Comparison of ENCODE assay signal across 12 mouse cellular contexts in the genomic region with DNA sequence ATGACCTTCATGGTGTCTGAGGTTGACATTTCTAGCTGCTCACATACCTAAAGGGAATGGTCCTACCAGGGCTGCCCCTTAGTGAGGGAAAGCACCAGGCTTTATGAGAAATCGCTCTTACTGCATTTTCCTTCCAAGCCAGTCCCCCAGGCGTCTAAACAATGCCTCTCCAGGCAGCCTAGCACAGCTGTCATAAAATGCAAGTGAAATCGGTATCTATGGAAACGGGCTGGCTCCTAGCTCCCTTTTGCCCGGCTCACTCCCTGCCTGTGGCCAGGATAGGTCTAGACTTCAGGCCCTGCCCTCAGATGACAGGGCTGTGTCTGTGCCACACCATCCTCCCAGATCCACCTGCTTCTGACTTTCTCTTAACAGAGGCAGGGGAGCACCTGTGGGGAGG. TPM values are rescaled to one million over a fixed set of nuclear protein-coding genes. Genes with fewer than 3 reads are reported as not detected.
DNase-seq lines count a peak whose midpoint lies in the region; ATAC-seq and TF ChIP-seq lines count a peak whose summit lies in the region.
"Had no signal": no experiment of that assay in that cellular context is flagged by ENCODE, and none has a peak within 500 bp of the region (broad histone marks: within the 10 kb centered on the region; RNA-seq: fewer than 3 reads in every experiment).

No protein-coding gene starts in this region.

- no peak; the same call in 1 of the 2 replicates for TF ChIP-seq CTCF in midbrain, postnatal 0 days (IDR thresholded peaks at IDR 0.05)

- H3K9ac ChIP-seq in heart, embryonic 13.5 days: 0 out of 2 replicates have a peak overlapping the region, but pooled peaks have one; percentile 6
- no peak overlapping the region for H3K9ac ChIP-seq in heart, embryonic 12.5 days
- no peak overlapping the region for H3K9ac ChIP-seq in hindbrain, embryonic 15.5 days
- H3K9ac ChIP-seq in midbrain, postnatal 0 days (replicated peaks; ENCODE audit: low read length, poor library complexity, severe bottlenecking): no peak overlapping the region
- H3K9ac ChIP-seq in liver, embryonic 11.5 days (ENCODE audit: low read depth, low read length): no peak overlapping the region

- H3K4me2 ChIP-seq in heart, embryonic 13.5 days: no peak overlapping the region
- no peak overlapping the region for H3K4me2 ChIP-seq in heart, embryonic 12.5 days
- H3K4me2 ChIP-seq in hindbrain, embryonic 15.5 days: peak overlapping the region; percentile 9; the same call in 1 of the 2 replicates
- no peak overlapping the region for H3K4me2 ChIP-seq in midbrain, postnatal 0 days (ENCODE audit: low read depth, low read length, poor library complexity, severe bottlenecking)
- no peak overlapping the region for H3K4me2 ChIP-seq in liver, embryonic 11.5 days

- peaks cover 12% of the 10 kb centered on the region; the same call in 1 of the 2 replicates for H3K4me1 ChIP-seq in heart, embryonic 13.5 days
- H3K4me1 ChIP-seq in heart, embryonic 12.5 days (replicated peaks): peaks cover 12% of the 10 kb centered on the region; the same call in 1 of the 2 replicates
- H3K4me1 ChIP-seq in hindbrain, embryonic 15.5 days (replicated peaks): peaks cover 22% of the 10 kb centered on the region
- H3K4me1 ChIP-seq in midbrain, postnatal 0 days (ENCODE audit: insufficient read depth, low read length): peaks cover 3% of the 10 kb centered on the region; the same call in 1 of the 2 replicates
- no peaks in the 10 kb centered on the region for H3K4me1 ChIP-seq in liver, embryonic 11.5 days (replicated peaks; ENCODE audit: control insufficient read depth, insufficient read depth, low read length)

- no peak overlapping the region for H3K27ac ChIP-seq in heart, embryonic 13.5 days (replicated peaks)
- H3K27ac ChIP-seq in heart, embryonic 12.5 days (ENCODE audit: poor library complexity, severe bottlenecking): no peak overlapping the region
- H3K27ac ChIP-seq in hindbrain, embryonic 15.5 days (replicated peaks): peak overlapping the region; percentile 28; the same call in 1 of the 2 replicates
- peak overlapping the region; percentile 26; the same call in 1 of the 2 replicates for H3K27ac ChIP-seq in midbrain, postnatal 0 days (ENCODE audit: low read depth, low read length)
- no peak overlapping the region for H3K27ac ChIP-seq in liver, embryonic 11.5 days (ENCODE audit: low read depth, low read length)
- H3K27ac ChIP-seq: kidney, postnatal 0 days had no signal

- WGBS in heart, embryonic 13.5 days: 39% methylated on average over 5 of the region's 5 CpGs
- 56% methylated on average over 5 of the region's 5 CpGs for WGBS in heart, embryonic 12.5 days
- WGBS in hindbrain, embryonic 15.5 days: 4% methylated on average over 5 of the region's 5 CpGs
- 8% methylated on average over 5 of the region's 5 CpGs for WGBS in midbrain, postnatal 0 days
- WGBS in liver, embryonic 11.5 days: 32% methylated on average over 5 of the region's 5 CpGs

- no peak for ATAC-seq in heart, embryonic 13.5 days (ENCODE audit: extremely low read depth, insufficient number of reproducible peaks, low FRiP score, low TSS enrichment)
- ATAC-seq in heart, embryonic 12.5 days (ENCODE audit: insufficient number of reproducible peaks, low FRiP score): no peak
- ATAC-seq in hindbrain, embryonic 15.5 days (ENCODE audit: low FRiP score, low read depth): peak; percentile 80
- peak; percentile 72 for ATAC-seq in midbrain, postnatal 0 days (ENCODE audit: low FRiP score)
- no peak for ATAC-seq in liver, embryonic 11.5 days (replicated peaks; ENCODE audit: low FRiP score)
- ATAC-seq: lung, postnatal 0 days had no signal

- intact Hi-C loops in heart, postnatal 10 days (cut with DNase I): loop anchor here (2.0 to 5.0 kb wide), 2 partner anchors 139 to 650 kb away; no protein-coding TSS in a partner anchor

- H3K27me3 ChIP-seq in heart, embryonic 13.5 days (replicated peaks): peaks cover 42% of the 10 kb centered on the region
- H3K27me3 ChIP-seq in heart, embryonic 12.5 days (replicated peaks): peaks cover 28% of the 10 kb centered on the region
- 0 out of 2 replicates have a peak, but pooled peaks cover 5% of the 10 kb centered on the region for H3K27me3 ChIP-seq in hindbrain, embryonic 15.5 days
- no peaks in the 10 kb centered on the region for H3K27me3 ChIP-seq in midbrain, postnatal 0 days (ENCODE audit: insufficient read depth, low read length)
- H3K27me3 ChIP-seq in liver, embryonic 11.5 days (replicated peaks; ENCODE audit: control insufficient read depth, insufficient read depth, low read length): no peaks in the 10 kb centered on the region; the same call in 1 of the 2 replicates

- peak; percentile 60 for DNase-seq in ZHBTc4 (ENCODE audit: low read depth, low spot score)
- DNase-seq in midbrain, postnatal 0 days (ENCODE audit: low spot score): peak; percentile 73
- DNase-seq in liver, embryonic 11.5 days (ENCODE audit: low spot score): no peak
- no peak for DNase-seq in heart, postnatal 10 days
- DNase-seq in cerebellum, postnatal 36 days: no peak
- DNase-seq: adrenal gland, postnatal 10 days; spleen, adult 18-20 months had no signal

- no peak overlapping the region for H3K4me3 ChIP-seq in heart, embryonic 13.5 days
- H3K4me3 ChIP-seq in heart, embryonic 12.5 days: no peak overlapping the region
- no peak overlapping the region for H3K4me3 ChIP-seq in hindbrain, embryonic 15.5 days
- H3K4me3 ChIP-seq in midbrain, postnatal 0 days (ENCODE audit: low read depth, low read length): no peak overlapping the region
- no peak overlapping the region for H3K4me3 ChIP-seq in liver, embryonic 11.5 days (ENCODE audit: low read depth, low read length)

- no peaks in the 10 kb centered on the region for H3K9me3 ChIP-seq in heart, embryonic 13.5 days
- no peaks in the 10 kb centered on the region for H3K9me3 ChIP-seq in heart, embryonic 12.5 days (replicated peaks)
- H3K9me3 ChIP-seq in hindbrain, embryonic 15.5 days: no peaks in the 10 kb centered on the region
- H3K9me3 ChIP-seq in midbrain, postnatal 0 days (ENCODE audit: low read length): no peaks in the 10 kb centered on the region
- no peaks in the 10 kb centered on the region for H3K9me3 ChIP-seq in liver, embryonic 11.5 days (ENCODE audit: control insufficient read depth, low read length)

- no peaks in the 10 kb centered on the region for H3K36me3 ChIP-seq in heart, embryonic 13.5 days
- no peaks in the 10 kb centered on the region for H3K36me3 ChIP-seq in heart, embryonic 12.5 days
- no peaks in the 10 kb centered on the region for H3K36me3 ChIP-seq in hindbrain, embryonic 15.5 days
- no peaks in the 10 kb centered on the region for H3K36me3 ChIP-seq in midbrain, postnatal 0 days (ENCODE audit: insufficient read depth, low read length)
- H3K36me3 ChIP-seq in liver, embryonic 11.5 days (ENCODE audit: control insufficient read depth, insufficient read depth, low read length): no peaks in the 10 kb centered on the region

RNA-seq across cellular contexts. Expression of gene Gja8, which starts 11.8 kb away (rescaled TPM):
- not detected in 2 replicates for polyA plus RNA-seq in heart, embryonic 13.5 days (2015; fragmentation: Nextera tagmentation; extraction: Ambion mirVana)
- not detected in 2 replicates for polyA plus RNA-seq in heart, embryonic 12.5 days (2016; fragmentation: Nextera tagmentation; extraction: Ambion mirVana)
- polyA plus RNA-seq in hindbrain, embryonic 15.5 days (2015; fragmentation: Nextera tagmentation; extraction: Ambion mirVana): 0.03 TPM in 1 of 2 replicates, not detected in the other
- total RNA-seq in midbrain, postnatal 0 days (2014; rRNA removed): 0.05 TPM in 1 of 2 replicates, not detected in the other
- 0.02 and 0.05 TPM in 2 replicates for polyA plus RNA-seq in midbrain, postnatal 0 days (2015; fragmentation: Nextera tagmentation; extraction: Ambion mirVana)
- not detected in 2 replicates for polyA plus RNA-seq in liver, embryonic 11.5 days (2014; fragmentation: Nextera tagmentation; extraction: Ambion mirVana)
- not detected for total RNA-seq in heart, postnatal 10 days (2021)
- total RNA-seq: adrenal gland, postnatal 10 days had no signal
- polyA plus RNA-seq: lung, postnatal 0 days had no signal

RNA-seq across cellular contexts. Expression of gene Gpr89, which starts 32.5 kb away (rescaled TPM):
- 24.2 and 26.6 TPM in 2 replicates for polyA plus RNA-seq in heart, embryonic 13.5 days (2015; fragmentation: Nextera tagmentation; extraction: Ambion mirVana)
- 27.6 and 32.3 TPM in 2 replicates for polyA plus RNA-seq in heart, embryonic 12.5 days (2016; fragmentation: Nextera tagmentation; extraction: Ambion mirVana)
- polyA plus RNA-seq in hindbrain, embryonic 15.5 days (2015; fragmentation: Nextera tagmentation; extraction: Ambion mirVana): 38.5 and 41.6 TPM in 2 replicates
- 23.2 and 28.9 TPM in 2 replicates for total RNA-seq in midbrain, postnatal 0 days (2014; rRNA removed)
- polyA plus RNA-seq in midbrain, postnatal 0 days (2015; fragmentation: Nextera tagmentation; extraction: Ambion mirVana): 34.1 and 35.9 TPM in 2 replicates
- 50.2 and 53.0 TPM in 2 replicates for polyA plus RNA-seq in liver, embryonic 11.5 days (2014; fragmentation: Nextera tagmentation; extraction: Ambion mirVana)
- total RNA-seq in heart, postnatal 10 days (2021): 10 to 100 TPM; 20.5 to 23.8 TPM

RNA-seq across cellular contexts. Expression of gene Gja5, which starts 33.1 kb away (rescaled TPM):
- 113 and 126 TPM in 2 replicates for polyA plus RNA-seq in heart, embryonic 13.5 days (2015; fragmentation: Nextera tagmentation; extraction: Ambion mirVana)
- polyA plus RNA-seq in heart, embryonic 12.5 days (2016; fragmentation: Nextera tagmentation; extraction: Ambion mirVana): 150 and 151 TPM in 2 replicates
- polyA plus RNA-seq in hindbrain, embryonic 15.5 days (2015; fragmentation: Nextera tagmentation; extraction: Ambion mirVana): 3.1 and 3.3 TPM in 2 replicates
- 0.80 and 0.88 TPM in 2 replicates for total RNA-seq in midbrain, postnatal 0 days (2014; rRNA removed)
- polyA plus RNA-seq in midbrain, postnatal 0 days (2015; fragmentation: Nextera tagmentation; extraction: Ambion mirVana): 0.93 and 2.1 TPM in 2 replicates
- 1.8 and 2.2 TPM in 2 replicates for polyA plus RNA-seq in liver, embryonic 11.5 days (2014; fragmentation: Nextera tagmentation; extraction: Ambion mirVana)
- 10 to 100 TPM; 22.9 to 24.2 TPM for total RNA-seq in heart, postnatal 10 days (2021)

Comparison
In these comparisons a context has a peak if more than half of its experiments do, and no peak if none do; other contexts are left out.
1. ATAC-seq: peak in hindbrain, embryonic 15.5 days (single experiment) and midbrain, postnatal 0 days (single experiment); none in heart, embryonic 13.5 days (single experiment), heart, embryonic 12.5 days (single experiment) and liver, embryonic 11.5 days (single experiment).
2. H3K27ac ChIP-seq: peak in hindbrain, embryonic 15.5 days (single experiment) and midbrain, postnatal 0 days (single experiment); none in heart, embryonic 13.5 days (single experiment), heart, embryonic 12.5 days (single experiment) and liver, embryonic 11.5 days (single experiment).
3. DNase-seq: peak in ZHBTc4 (single experiment) and midbrain, postnatal 0 days (single experiment); none in liver, embryonic 11.5 days (single experiment), heart, postnatal 10 days (0 of 2) and cerebellum, postnatal 36 days (0 of 2).
4. RNA of gene Gja5, which starts 33.1 kb away (polyA plus RNA-seq): 150 to 151 TPM in heart, embryonic 12.5 days and 113 to 126 TPM in heart, embryonic 13.5 days; 3.1 to 3.3 TPM in hindbrain, embryonic 15.5 days, 1.8 to 2.2 TPM in liver, embryonic 11.5 days and 0.93 to 2.1 TPM in midbrain, postnatal 0 days; every median in the first group is over 10 times any median in the second.